Mouse (Mus musculus) hindbrain, embryonic 14.5 days (tissue): ENCODE data around the gene Pla2g15. TPM values are rescaled to one million over a fixed set of nuclear protein-coding genes. Genes with fewer than 3 reads are reported as not detected.
A peak's percentile ranks its signal among the peaks of the same experiment; 100 is the strongest.

Experiments
- ATAC-seq: fragments of 200-750 bp; cut with Nextera tagmentation; 2 replicates; pipeline ENCODE4 v1.8.0; 2017; ENCODE audit warnings: moderate number of reproducible peaks, mild to moderate bottlenecking, moderate TSS enrichment, moderate library complexity; ENCODE audit not compliant: low FRiP score
- DNase-seq: peaks from one replicate; pipeline ENCODE4 v3.0.0-alpha.2; 2015; ENCODE audit warnings: low spot score
- H3K27ac ChIP-seq: fragments of 300-500 bp; sonication (generic); 2 replicates; pipeline ENCODE4 v1.5.1; 2014; ENCODE audit warnings: mild to moderate bottlenecking, moderate library complexity
- H3K27me3 ChIP-seq: fragments of 300-500 bp; sonication (generic); 2 replicates; pipeline ENCODE4 v1.6.1; 2014; ENCODE audit warnings: mild to moderate bottlenecking, low read length, mixed read lengths; ENCODE audit not compliant: control insufficient read depth, insufficient read depth
- H3K36me3 ChIP-seq: fragments of 300-500 bp; sonication (generic); replicated peaks from 2 replicates; pipeline ENCODE4 v1.6.1; 2014; ENCODE audit not compliant: control insufficient read depth, insufficient read depth
- H3K4me1 ChIP-seq: fragments of 300-500 bp; sonication (generic); replicated peaks from 2 replicates; pipeline ENCODE4 v1.6.1; 2014; ENCODE audit warnings: antibody characterized with exemption, low read length, mixed read lengths; ENCODE audit not compliant: control insufficient read depth, insufficient read depth
- H3K4me2 ChIP-seq: fragments of 300-500 bp; sonication (generic); replicated peaks from 2 replicates; pipeline ENCODE4 v1.6.1; 2014; ENCODE audit warnings: mild to moderate bottlenecking, moderate library complexity
- H3K4me3 ChIP-seq: fragments of 300-500 bp; sonication (generic); replicated peaks from 2 replicates; pipeline ENCODE4 v1.5.1; 2014; ENCODE audit warnings: mild to moderate bottlenecking, low read length
- H3K9ac ChIP-seq: fragments of 300-500 bp; sonication (generic); 2 replicates; pipeline ENCODE4 v1.6.1; 2014
- H3K9me3 ChIP-seq: fragments of 300-500 bp; sonication (generic); 2 replicates; pipeline ENCODE4 v1.6.1; 2016; ENCODE audit warnings: low read length; ENCODE audit not compliant: control insufficient read depth
- WGBS: fragments of 180-500 bp; shearing (Covaris S2); extraction: QIAGEN DNeasy Blood & Tissue Kit; methylation state at CpG from one replicate; pipeline ENCODE4 v1.1.7; 2014; 5-methylcytosine and 5-hydroxymethylcytosine counted together
- polyA plus RNA-seq: library from polyadenylated mRNA; unstranded; fragments of >200 nt; fragmentation: Nextera tagmentation; extraction: Ambion mirVana; gene quantifications from 2 replicates; pipeline ENCODE4 v1.2.1, GENCODE M21; 2014

Gene Pla2g15
- polyA plus RNA-seq, 1 experiment from 2014 or later = 7.9 TPM

GRCm38 (mm10) chr8:106138616-106139015, 11.6 kb upstream of the Pla2g15 start:
- H3K36me3 ChIP-seq = no peaks in the 10 kb centered on the region
- H3K27ac ChIP-seq = no peak overlapping the region
- no peaks in the 10 kb centered on the region for H3K9me3 ChIP-seq
- DNase-seq (no peak), ATAC-seq (no peak)
- WGBS = 15% methylated on average over 7 of the region's 7 CpGs
- H3K9ac ChIP-seq = peak overlapping the region; percentile 46
- peak overlapping the region; percentile 68 for H3K4me2 ChIP-seq
- H3K4me1 ChIP-seq = peaks cover 22% of the 10 kb centered on the region
- H3K27me3 ChIP-seq = peaks cover 68% of the 10 kb centered on the region
- H3K4me3 ChIP-seq = peak overlapping the region; percentile 40

- Histone ChIP-seq H3K4me3 (no peak overlapping the region), H3K9ac (no peak overlapping the region), H3K4me1 (peaks cover 22% of the 10 kb centered on the region), H3K9me3 (no peaks in the 10 kb centered on the region), H3K4me2 (no peak overlapping the region), H3K27me3 (peaks cover 53% of the 10 kb centered on the region), H3K36me3 (no peaks in the 10 kb centered on the region), H3K27ac (no peak overlapping the region)
- DNase-seq = no peak
- WGBS = 69% methylated on average over 5 of the region's 5 CpGs
- no peak for ATAC-seq
These were observed 10.0 kb upstream of the Pla2g15 start for GRCm38 (mm10) chr8:106140191-106140590.

- 16% methylated on average over 13 of the region's 13 CpGs for WGBS
- Histone ChIP-seq H3K9ac (no peak overlapping the region), H3K4me2 (no peak overlapping the region), H3K4me1 (peaks cover 21% of the 10 kb centered on the region), H3K36me3 (no peaks in the 10 kb centered on the region), H3K4me3 (no peak overlapping the region), H3K9me3 (no peaks in the 10 kb centered on the region), H3K27ac (no peak overlapping the region), H3K27me3 (peaks cover 47% of the 10 kb centered on the region)
- DNase-seq (peak; percentile 93), ATAC-seq (peak; percentile 59; the same call in 1 of the 2 replicates)
These were observed 9.4 kb upstream of the Pla2g15 start for GRCm38 (mm10) chr8:106140769-106141168.

- 97% methylated on average over 2 of the region's 2 CpGs for WGBS
- Histone ChIP-seq H3K27ac (no peak overlapping the region), H3K4me3 (no peak overlapping the region), H3K9me3 (no peaks in the 10 kb centered on the region), H3K4me2 (no peak overlapping the region), H3K27me3 (peaks cover 2% of the 10 kb centered on the region; the same call in 1 of the 2 replicates), H3K4me1 (no peaks in the 10 kb centered on the region), H3K9ac (no peak overlapping the region), H3K36me3 (no peaks in the 10 kb centered on the region)
- DNase-seq (no peak), ATAC-seq (no peak)
These were observed 4.9 kb upstream of the Pla2g15 start for GRCm38 (mm10) chr8:106145331-106145730.

- Histone ChIP-seq H3K4me1 (peaks cover 5% of the 10 kb centered on the region), H3K36me3 (no peaks in the 10 kb centered on the region), H3K9ac (no peak overlapping the region), H3K27me3 (no peaks in the 10 kb centered on the region), H3K9me3 (no peaks in the 10 kb centered on the region), H3K4me2 (no peak overlapping the region), H3K4me3 (no peak overlapping the region), H3K27ac (no peak overlapping the region)
- ATAC-seq (no peak), DNase-seq (no peak)
- WGBS = 96% methylated on average over 4 of the region's 4 CpGs
These were observed 4.2 kb upstream of the Pla2g15 start for GRCm38 (mm10) chr8:106146014-106146413.

- H3K4me1 ChIP-seq = peaks cover 9% of the 10 kb centered on the region
- no peak for ATAC-seq
- H3K36me3 ChIP-seq = no peaks in the 10 kb centered on the region; the same call in 1 of the 2 replicates
- no peaks in the 10 kb centered on the region for H3K27me3 ChIP-seq
- no peaks in the 10 kb centered on the region for H3K9me3 ChIP-seq
- no peak overlapping the region for H3K9ac ChIP-seq
- 86% methylated on average over 6 of the region's 6 CpGs for WGBS
- no peak overlapping the region for H3K27ac ChIP-seq
- DNase-seq = no peak
- no peak overlapping the region for H3K4me3 ChIP-seq
- no peak overlapping the region for H3K4me2 ChIP-seq
These were observed 2.2 kb upstream of the Pla2g15 start for GRCm38 (mm10) chr8:106147868-106148565.

- H3K4me2 ChIP-seq = no peak overlapping the region
- H3K9ac ChIP-seq = no peak overlapping the region
- no peaks in the 10 kb centered on the region; the same call in 1 of the 2 replicates for H3K36me3 ChIP-seq
- H3K27ac ChIP-seq = no peak overlapping the region
- H3K4me1 ChIP-seq = peaks cover 9% of the 10 kb centered on the region
- H3K27me3 ChIP-seq = no peaks in the 10 kb centered on the region
- DNase-seq (no peak), ATAC-seq (no peak)
- WGBS = 94% methylated on average over 6 of the region's 6 CpGs
- H3K4me3 ChIP-seq = no peak overlapping the region
- no peaks in the 10 kb centered on the region for H3K9me3 ChIP-seq
These were observed 1.2 kb upstream of the Pla2g15 start for GRCm38 (mm10) chr8:106149025-106149424.

GRCm38 (mm10) chr8:106150653-106151000, 428 bp downstream of the Pla2g15 start:
- Histone ChIP-seq H3K9ac (peak overlapping the region; percentile 87), H3K36me3 (peaks cover 10% of the 10 kb centered on the region), H3K4me1 (peaks cover 9% of the 10 kb centered on the region), H3K9me3 (no peaks in the 10 kb centered on the region), H3K27ac (peak overlapping the region; percentile 70; the same call in 1 of the 2 replicates), H3K4me3 (peak overlapping the region; percentile 89), H3K27me3 (no peaks in the 10 kb centered on the region), H3K4me2 (peak overlapping the region; percentile 82)
- ATAC-seq (no peak), DNase-seq (no peak)
- WGBS = 19% methylated on average over 8 of the region's 8 CpGs

GRCm38 (mm10) chr8:106151041-106151440, 842 bp downstream of the Pla2g15 start:
- H3K27me3 ChIP-seq = no peaks in the 10 kb centered on the region
- peak overlapping the region; percentile 82 for H3K4me2 ChIP-seq
- DNase-seq = no peak
- H3K4me3 ChIP-seq = peak overlapping the region; percentile 89
- no peak overlapping the region for H3K27ac ChIP-seq
- H3K4me1 ChIP-seq = peaks cover 9% of the 10 kb centered on the region
- 86% methylated on average over 9 of the region's 9 CpGs for WGBS
- ATAC-seq = no peak
- peaks cover 14% of the 10 kb centered on the region for H3K36me3 ChIP-seq
- H3K9me3 ChIP-seq = no peaks in the 10 kb centered on the region
- peak overlapping the region; percentile 87 for H3K9ac ChIP-seq
